Mouse (Mus musculus): ENCODE data around the gene Ttc9c. TPM values are rescaled to one million over a fixed set of nuclear protein-coding genes. Genes with fewer than 3 reads are reported as not detected.

The Ttc9c gene
- total RNA-seq (2021), result 10 to 100 TPM; 11.9 to 12.6 TPM
- long read RNA-seq, experiment 1, transcript Ttc9c-201 (3 exons, 1,585 nt), result major isoform, 11 of 20 reads
- long read RNA-seq, experiment 1, transcript Ttc9c-202 (4 exons, 3,509 nt), result minor isoform, 7 of 20 reads
- long read RNA-seq, experiment 1, partial matches to known transcripts, result 0 of 20 reads
- long read RNA-seq, experiment 1, other reads (novel, unspliced or antisense), result 2 of 20 reads
- long read RNA-seq, experiment 2, transcript Ttc9c-202 (4 exons, 3,509 nt), result major isoform, 7 of 13 reads
- long read RNA-seq, experiment 2, partial matches to known transcripts, result 1 of 13 reads
- long read RNA-seq, experiment 2, other reads (novel, unspliced or antisense), result 1 of 13 reads

GRCm38 (mm10) chr19:8818801-8819595 is at the start of gene Ttc9c:
TSS of gene Ttc9c (minus strand) at chr19:8819333.
- Histone ChIP-seq H3K4me3 (peak within 1 kb of the TSS; percentile 86), H3K27ac (peak within 1 kb of the TSS; percentile 100)
- peak; percentile 97 for DNase-seq
- intact Hi-C loops (cut with DNase I), result loop anchor here (2.0 kb wide), 2 partner anchors 16 to 96 kb away; partner anchors contain the start of genes Slc3a2 and Zbtb3
- TF ChIP-seq CTCF (IDR thresholded peaks at IDR 0.05), result no peak

- no peak overlapping the region for H3K27ac ChIP-seq
- intact Hi-C loops (cut with DNase I), result no loop called here
- no peak for DNase-seq
- no peak overlapping the region for H3K4me3 ChIP-seq
- no peak for TF ChIP-seq CTCF (IDR thresholded peaks at IDR 0.05)
These were observed 45.1 kb upstream of the Ttc9c start for GRCm38 (mm10) chr19:8864265-8864664.

DNA sequence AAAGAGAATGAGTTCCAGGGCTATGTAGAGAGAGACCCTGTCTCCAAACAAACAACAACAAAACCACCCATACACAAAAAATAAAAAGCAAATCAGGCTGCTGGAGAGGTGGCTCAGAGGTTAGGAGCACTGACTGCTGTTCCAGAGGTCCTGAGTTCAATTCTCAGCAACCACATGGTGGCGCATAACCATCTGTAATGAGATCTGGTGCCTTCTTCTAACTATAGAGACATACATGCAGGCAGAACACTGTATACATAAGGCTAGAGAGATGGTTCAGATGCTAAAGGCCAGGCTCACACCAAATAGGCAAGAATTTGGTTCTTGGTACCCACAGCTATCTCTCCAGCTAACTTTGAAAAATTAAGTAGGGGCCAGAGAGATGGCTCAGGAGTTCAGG is 39.9 kb upstream of the Ttc9c start:
- intact Hi-C loops (cut with DNase I), result no loop called here
- Histone ChIP-seq H3K4me3 (no peak overlapping the region), H3K27ac (no peak overlapping the region)
- TF ChIP-seq CTCF (IDR thresholded peaks at IDR 0.05), result peak; percentile 54
- no peak for DNase-seq

GRCm38 (mm10) chr19:8857689-8858088 is 38.6 kb upstream of the Ttc9c start:
- DNase-seq, result peak; percentile 62
- peak; percentile 79 for TF ChIP-seq CTCF (IDR thresholded peaks at IDR 0.05)
- intact Hi-C loops (cut with DNase I), result loop anchor here (1.0 kb wide), 1 partner anchor 253 kb away; no protein-coding TSS in a partner anchor
- no peak overlapping the region for H3K4me3 ChIP-seq
- H3K27ac ChIP-seq, result no peak overlapping the region

GRCm38 (mm10) chr19:8853117-8853516 is 34.0 kb upstream of the Ttc9c start:
- no peak for TF ChIP-seq CTCF (IDR thresholded peaks at IDR 0.05)
- intact Hi-C loops (cut with DNase I), result no loop called here
- Histone ChIP-seq H3K4me3 (peak overlapping the region; percentile 67), H3K27ac (no peak overlapping the region)
- no peak for DNase-seq

- no peak for TF ChIP-seq CTCF (IDR thresholded peaks at IDR 0.05)
- peak overlapping the region; percentile 88 for H3K27ac ChIP-seq
- peak overlapping the region; percentile 67 for H3K4me3 ChIP-seq
- intact Hi-C loops (cut with DNase I), result no loop called here
- peak; percentile 81 for DNase-seq
These were observed 33.2 kb upstream of the Ttc9c start for GRCm38 (mm10) chr19:8852236-8852928.

- peak overlapping the region; percentile 67 for H3K4me3 ChIP-seq
- intact Hi-C loops (cut with DNase I), result no loop called here
- TF ChIP-seq CTCF (IDR thresholded peaks at IDR 0.05), result no peak
These were observed 32.5 kb upstream of the Ttc9c start for GRCm38 (mm10) chr19:8851639-8852038.

GRCm38 (mm10) chr19:8850402-8850901 is 31.3 kb upstream of the Ttc9c start, which contains the start of gene Lrrn4cl:
TSS of gene Lrrn4cl (plus strand) at chr19:8850768.
- intact Hi-C loops (cut with DNase I), result no loop called here
- peak; percentile 78 for DNase-seq
- Histone ChIP-seq H3K27ac (peak within 1 kb of the TSS; percentile 88), H3K4me3 (peak within 1 kb of the TSS; percentile 67)
- no peak for TF ChIP-seq CTCF (IDR thresholded peaks at IDR 0.05)

More at GRCm38 (mm10) chr19:8851639-8852038, 32.5 kb upstream of the Ttc9c start:
- no peak for DNase-seq
- H3K27ac ChIP-seq, result peak overlapping the region; percentile 88

DNA sequence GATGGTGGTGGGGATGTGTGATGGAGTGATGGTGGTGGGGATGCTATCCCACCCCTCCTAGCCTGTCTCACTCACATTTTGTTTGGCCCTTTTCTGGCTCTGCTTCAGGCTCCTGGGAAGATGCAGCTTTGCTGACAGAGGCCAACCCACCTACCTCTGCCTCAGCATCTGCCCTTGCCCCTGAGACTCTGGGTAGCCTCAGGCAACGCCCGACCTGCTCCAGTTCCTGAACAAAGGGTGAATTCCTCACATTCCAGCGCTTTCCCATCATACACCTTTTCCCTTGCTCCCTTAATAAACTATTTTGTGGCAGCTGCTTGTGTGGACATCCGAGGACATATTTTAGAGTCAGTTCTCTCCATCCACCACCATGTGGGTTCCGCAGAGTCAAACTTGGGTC is 29.2 kb upstream of the Ttc9c start:
- intact Hi-C loops (cut with DNase I), result no loop called here
- TF ChIP-seq CTCF (IDR thresholded peaks at IDR 0.05), result no peak
- DNase-seq, result no peak
- no peak overlapping the region for H3K27ac ChIP-seq
- no peak overlapping the region for H3K4me3 ChIP-seq

- peak; percentile 81 for TF ChIP-seq CTCF (IDR thresholded peaks at IDR 0.05)
- Histone ChIP-seq H3K27ac (peak overlapping the region; percentile 20), H3K4me3 (no peak overlapping the region)
- intact Hi-C loops (cut with DNase I), result loop anchor here (2.0 kb wide), 1 partner anchor 266 kb away; no protein-coding TSS in a partner anchor
- peak; percentile 82 for DNase-seq
These were observed 25.4 kb upstream of the Ttc9c start for GRCm38 (mm10) chr19:8844371-8845129.

- no peak overlapping the region for H3K27ac ChIP-seq
- intact Hi-C loops (cut with DNase I), result no loop called here
These were observed 23.8 kb upstream of the Ttc9c start for GRCm38 (mm10) chr19:8842961-8843360.

More at GRCm38 (mm10) chr19:8842961-8843360, 23.8 kb upstream of the Ttc9c start:
- TF ChIP-seq CTCF (IDR thresholded peaks at IDR 0.05), result no peak
- no peak overlapping the region for H3K4me3 ChIP-seq
- DNase-seq, result no peak
